26 mouse cellular contexts compared by ENCODE assay signal in the genomic region with DNA sequence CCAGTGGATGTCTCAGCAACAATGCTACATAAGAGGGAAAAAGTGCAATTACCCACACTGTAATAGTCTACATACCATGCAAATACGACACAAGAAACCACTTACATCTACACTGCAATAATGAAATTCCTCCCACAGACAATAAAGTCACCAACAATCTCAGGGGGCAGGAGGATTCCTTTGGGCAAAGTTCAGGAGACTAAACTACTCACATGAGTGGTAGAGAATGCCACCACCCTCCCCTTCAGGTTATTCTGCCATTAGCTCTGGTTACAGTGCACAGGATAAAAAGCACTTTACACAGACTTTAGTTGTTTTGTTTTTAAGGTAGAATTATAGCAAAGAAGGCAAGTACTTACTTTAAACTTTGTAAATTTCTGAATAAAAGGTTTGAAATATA. TPM values are rescaled to one million over a fixed set of nuclear protein-coding genes. Genes with fewer than 3 reads are reported as not detected.
DNase-seq lines count a peak whose midpoint lies in the region; ATAC-seq lines count a peak whose summit lies in the region.
"Had no signal": no experiment of that assay in that cellular context is flagged by ENCODE, and none has a peak within 500 bp of the region (broad histone marks: within the 10 kb centered on the region; RNA-seq: fewer than 3 reads in every experiment).

No protein-coding gene starts in this region.

- H3K4me3 ChIP-seq in forebrain, embryonic 11.5 days (ENCODE audit: low read depth, low read length) = no peak overlapping the region
- no peak overlapping the region for H3K4me3 ChIP-seq in forebrain, embryonic 15.5 days
- H3K4me3 ChIP-seq in kidney, embryonic 14.5 days (ENCODE audit: low read length) = no peak overlapping the region
- H3K4me3 ChIP-seq in kidney, embryonic 15.5 days (replicated peaks) = no peak overlapping the region
- H3K4me3 ChIP-seq: embryonic facial prominence, embryonic 10.5 days; embryonic facial prominence, embryonic 12.5 days; forebrain, embryonic 12.5 days had no signal

- peaks cover 17% of the 10 kb centered on the region; the same call in 1 of the 2 replicates for H3K36me3 ChIP-seq in forebrain, embryonic 11.5 days (ENCODE audit: control insufficient read depth, insufficient read depth, low read length)
- peaks cover 85% of the 10 kb centered on the region for H3K36me3 ChIP-seq in forebrain, embryonic 15.5 days
- peaks cover 85% of the 10 kb centered on the region for H3K36me3 ChIP-seq in kidney, embryonic 14.5 days (ENCODE audit: control insufficient read depth, insufficient read depth, low read length)
- peaks cover 94% of the 10 kb centered on the region for H3K36me3 ChIP-seq in kidney, embryonic 15.5 days

- no peaks in the 10 kb centered on the region for H3K27me3 ChIP-seq in forebrain, embryonic 11.5 days (ENCODE audit: control insufficient read depth, insufficient read depth, low read length)
- H3K27me3 ChIP-seq in forebrain, embryonic 15.5 days = no peaks in the 10 kb centered on the region
- no peaks in the 10 kb centered on the region for H3K27me3 ChIP-seq in kidney, embryonic 14.5 days (ENCODE audit: control insufficient read depth, insufficient read depth, low read length)
- H3K27me3 ChIP-seq in kidney, embryonic 15.5 days = no peaks in the 10 kb centered on the region
- H3K27me3 ChIP-seq: CH12.LX; embryonic facial prominence, embryonic 12.5 days; forebrain, embryonic 12.5 days; Patski had no signal

- H3K4me2 ChIP-seq in forebrain, embryonic 11.5 days (ENCODE audit: low read depth, low read length, severe bottlenecking) = no peak overlapping the region
- no peak overlapping the region for H3K4me2 ChIP-seq in forebrain, embryonic 15.5 days (replicated peaks)
- no peak overlapping the region for H3K4me2 ChIP-seq in kidney, embryonic 14.5 days (replicated peaks; ENCODE audit: low read depth, low read length)
- no peak overlapping the region for H3K4me2 ChIP-seq in kidney, embryonic 15.5 days
- H3K4me2 ChIP-seq: embryonic facial prominence, embryonic 12.5 days; forebrain, embryonic 12.5 days had no signal

- no peak overlapping the region for H3K27ac ChIP-seq in forebrain, embryonic 11.5 days (ENCODE audit: low read depth, low read length)
- no peak overlapping the region for H3K27ac ChIP-seq in forebrain, embryonic 15.5 days (replicated peaks)
- no peak overlapping the region for H3K27ac ChIP-seq in kidney, embryonic 14.5 days (ENCODE audit: low read depth, low read length)
- H3K27ac ChIP-seq in kidney, embryonic 15.5 days = no peak overlapping the region
- H3K27ac ChIP-seq: embryonic facial prominence, embryonic 10.5 days; embryonic facial prominence, embryonic 12.5 days; forebrain, embryonic 12.5 days had no signal

- H3K9me3 ChIP-seq in forebrain, embryonic 11.5 days (ENCODE audit: control insufficient read depth, low read length) = no peaks in the 10 kb centered on the region
- H3K9me3 ChIP-seq in forebrain, embryonic 15.5 days = no peaks in the 10 kb centered on the region
- H3K9me3 ChIP-seq in kidney, embryonic 14.5 days (ENCODE audit: control insufficient read depth, low read length) = no peaks in the 10 kb centered on the region
- no peaks in the 10 kb centered on the region for H3K9me3 ChIP-seq in kidney, embryonic 15.5 days (replicated peaks)
- H3K9me3 ChIP-seq: embryonic facial prominence, embryonic 10.5 days; embryonic facial prominence, embryonic 12.5 days; forebrain, embryonic 12.5 days; G1E had no signal

- H3K9ac ChIP-seq in forebrain, embryonic 11.5 days (ENCODE audit: low read length) = no peak overlapping the region
- H3K9ac ChIP-seq in forebrain, embryonic 15.5 days (replicated peaks) = no peak overlapping the region
- no peak overlapping the region for H3K9ac ChIP-seq in kidney, embryonic 14.5 days (ENCODE audit: low read depth, low read length)
- no peak overlapping the region for H3K9ac ChIP-seq in kidney, embryonic 15.5 days
- H3K9ac ChIP-seq: embryonic facial prominence, embryonic 12.5 days; forebrain, embryonic 12.5 days had no signal

- no peaks in the 10 kb centered on the region for H3K4me1 ChIP-seq in forebrain, embryonic 11.5 days (replicated peaks; ENCODE audit: control insufficient read depth, insufficient read depth, low read length)
- H3K4me1 ChIP-seq in forebrain, embryonic 15.5 days = no peaks in the 10 kb centered on the region
- H3K4me1 ChIP-seq in kidney, embryonic 14.5 days (ENCODE audit: control insufficient read depth, insufficient read depth, low read length) = no peaks in the 10 kb centered on the region
- no peaks in the 10 kb centered on the region for H3K4me1 ChIP-seq in kidney, embryonic 15.5 days
- H3K4me1 ChIP-seq: embryonic facial prominence, embryonic 10.5 days; embryonic facial prominence, embryonic 12.5 days; forebrain, embryonic 12.5 days had no signal

- DNase-seq in forebrain, embryonic 11.5 days (ENCODE audit: low spot score) = peak; percentile 7
- DNase-seq in kidney, adult 11 months = peak; percentile 27
- DNase-seq in kidney, postnatal 10 days = no peak
- DNase-seq in kidney, adult 8-10 months = peak; percentile 21 to 44
- peak; percentile 9 for DNase-seq in kidney, postnatal 14 days
- DNase-seq: adrenal gland, adult 8-10 months; adrenal gland, postnatal 14 days; adrenal gland, postnatal 36 days; B cell, adult 2 months; cerebellum, adult 11-12 months; cerebellum, adult 2 months; cerebellum, adult 9-10 months; cerebellum, postnatal 10 days; cerebellum, postnatal 25 days had no signal

- ATAC-seq in forebrain, embryonic 11.5 days (replicated peaks; ENCODE audit: low FRiP score) = no peak
- ATAC-seq in forebrain, embryonic 15.5 days (replicated peaks) = no peak
- no peak for ATAC-seq in kidney, embryonic 14.5 days (ENCODE audit: low FRiP score, low TSS enrichment)
- ATAC-seq in kidney, embryonic 15.5 days (replicated peaks; ENCODE audit: low FRiP score) = no peak
- ATAC-seq: activated CD4-positive, CD25-positive, alpha-beta regulatory T cell, adult 4 months; CD4-positive, CD25-positive, alpha-beta regulatory T cell, adult 4 months; forebrain, embryonic 14.5 days; Patski had no signal

- WGBS in forebrain, embryonic 11.5 days = 85% methylated on average over 1 of the region's 1 CpGs
- WGBS in forebrain, embryonic 15.5 days = 93% methylated on average over 1 of the region's 1 CpGs
- WGBS in kidney, embryonic 14.5 days = 89% methylated on average over 1 of the region's 1 CpGs
- 91% methylated on average over 1 of the region's 1 CpGs for WGBS in kidney, embryonic 15.5 days

RNA-seq across cellular contexts. Expression of a gene that starts 12.3 kb away (rescaled TPM):
- polyA plus RNA-seq in forebrain, embryonic 11.5 days (2014; fragmentation: Nextera tagmentation; extraction: Ambion mirVana) = 112 and 117 TPM in 2 replicates
- polyA plus RNA-seq in forebrain, embryonic 15.5 days (2015; fragmentation: Nextera tagmentation; extraction: Ambion mirVana) = 103 and 107 TPM in 2 replicates
- polyA plus RNA-seq in kidney, embryonic 14.5 days (2014; fragmentation: Nextera tagmentation; extraction: Ambion mirVana) = 92.2 and 95.6 TPM in 2 replicates
- polyA plus RNA-seq in kidney, embryonic 15.5 days (2015; fragmentation: Nextera tagmentation; extraction: Ambion mirVana) = 76.1 and 80.7 TPM in 2 replicates

RNA-seq across cellular contexts. Expression of a gene that starts 17.2 kb away (rescaled TPM):
- 13.5 and 14.4 TPM in 2 replicates for polyA plus RNA-seq in forebrain, embryonic 11.5 days (2014; fragmentation: Nextera tagmentation; extraction: Ambion mirVana)
- 13.3 and 14.6 TPM in 2 replicates for polyA plus RNA-seq in forebrain, embryonic 15.5 days (2015; fragmentation: Nextera tagmentation; extraction: Ambion mirVana)
- 14.2 and 17.6 TPM in 2 replicates for polyA plus RNA-seq in kidney, embryonic 14.5 days (2014; fragmentation: Nextera tagmentation; extraction: Ambion mirVana)
- polyA plus RNA-seq in kidney, embryonic 15.5 days (2015; fragmentation: Nextera tagmentation; extraction: Ambion mirVana) = 21.4 and 23.9 TPM in 2 replicates
